Mouse (Mus musculus): ENCODE results near the gene Srgap1. TPM values are rescaled to one million over a fixed set of nuclear protein-coding genes. Genes with fewer than 3 reads are reported as not detected.

The Srgap1 gene
- total RNA-seq (2021): 10 to 100 TPM; 70.8 to 73.6 TPM

- intact Hi-C loops (cut with DNase I): loop anchor here (5.0 kb wide), 2 partner anchors 210 to 285 kb away; no protein-coding TSS in a partner anchor
Measured at GRCm38 (mm10) chr10:122046904-122047726, at the start of gene Srgap1. TSS of gene Srgap1 (minus strand) at chr10:122047315.

DNA sequence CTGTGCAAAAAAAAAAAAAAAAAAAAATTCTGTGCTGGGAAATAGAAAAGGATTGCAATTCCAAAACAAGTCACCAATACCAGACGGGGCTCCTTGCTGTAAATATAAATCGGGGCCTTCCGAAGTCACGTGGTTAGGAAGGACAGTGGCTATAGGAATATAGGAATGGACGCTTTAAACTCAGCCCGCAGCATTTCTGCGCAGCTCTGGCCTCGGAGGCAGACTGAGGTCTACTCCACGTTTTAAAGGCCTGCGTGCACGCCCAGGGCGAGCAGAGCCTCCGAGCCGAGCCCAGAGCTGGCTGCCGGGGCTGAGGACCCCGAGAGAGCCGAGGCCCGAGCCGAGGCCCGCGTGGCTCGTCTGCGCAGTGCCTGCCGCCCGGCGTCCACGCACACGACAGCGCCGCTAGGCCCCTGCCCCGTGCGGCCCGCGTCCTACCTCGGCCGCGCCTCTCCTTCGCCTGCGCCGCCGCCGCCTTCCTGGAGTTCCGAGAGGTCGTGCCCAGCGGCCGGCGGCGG is 49.4 kb upstream of the Srgap1 start:
- DNase-seq: no peak
- intact Hi-C loops (cut with DNase I): no loop called here

More at GRCm38 (mm10) chr10:122046904-122047726, at the start of gene Srgap1:
- peak; percentile 56 for DNase-seq

- intact Hi-C loops (cut with DNase I): no loop called here
- DNase-seq: no peak
Measured at GRCm38 (mm10) chr10:122090472-122090871, 43.4 kb upstream of the Srgap1 start.

DNA sequence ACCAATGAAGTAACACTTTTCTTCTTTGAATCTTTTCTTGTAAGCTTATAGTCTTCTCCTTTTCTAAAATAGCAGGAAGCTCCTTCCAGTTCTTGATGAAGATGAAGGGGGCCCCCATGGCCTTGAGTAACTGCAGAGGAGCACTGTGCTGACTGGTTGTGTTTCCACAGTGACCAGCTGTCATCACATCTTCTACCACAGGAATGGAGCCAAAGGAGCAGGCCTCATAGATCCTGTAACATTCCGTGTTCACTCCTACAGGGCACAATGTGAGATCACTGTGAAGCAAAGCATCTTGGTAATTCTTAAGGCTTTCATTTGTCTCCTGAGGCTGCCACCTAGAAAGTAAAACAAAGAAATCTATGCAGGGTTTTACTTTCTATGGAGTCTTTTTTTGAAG is 34.2 kb upstream of the Srgap1 start:
- intact Hi-C loops (cut with DNase I): no loop called here
- no peak for DNase-seq

GRCm38 (mm10) chr10:122069153-122069552 is 22.0 kb upstream of the Srgap1 start:
- DNase-seq: no peak
- intact Hi-C loops (cut with DNase I): no loop called here

- intact Hi-C loops (cut with DNase I): loop anchor here (2.0 kb wide), 1 partner anchor 415 kb away; the partner anchor contains the start of gene D930020B18Rik
- DNase-seq: no peak
Measured at GRCm38 (mm10) chr10:122055826-122056225, 8.7 kb upstream of the Srgap1 start.

DNA sequence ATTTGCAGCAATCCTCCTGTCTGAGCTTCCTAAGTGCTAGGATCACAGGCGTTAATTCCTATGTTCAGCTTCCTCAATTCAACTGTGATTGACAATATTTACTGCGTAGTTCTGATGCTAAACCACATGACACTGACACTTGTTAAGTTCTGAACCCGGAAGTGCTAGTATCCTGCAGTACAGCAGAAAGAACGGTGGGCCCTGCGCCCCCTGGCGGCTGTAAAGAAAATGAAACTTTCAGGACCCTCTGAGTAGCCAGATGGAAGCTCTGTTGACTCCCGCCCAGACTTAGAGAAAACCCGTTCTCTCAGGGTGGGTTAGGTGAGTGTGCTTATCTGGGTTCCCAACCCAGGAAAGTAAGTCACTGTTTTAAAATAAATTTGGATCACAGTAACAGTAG is 7.4 kb upstream of the Srgap1 start:
- intact Hi-C loops (cut with DNase I): loop anchor here (2.0 to 5.0 kb wide), 3 partner anchors 352 to 427 kb away; partner anchors contain the start of genes D930020B18Rik and Xpot
- DNase-seq: peak; percentile 70

- DNase-seq: peak; percentile 83
- intact Hi-C loops (cut with DNase I): loop anchor here (5.0 kb wide), 2 partner anchors 350 to 425 kb away; partner anchors contain the start of gene Xpot
Measured at GRCm38 (mm10) chr10:122051831-122052230, 4.7 kb upstream of the Srgap1 start.

DNA sequence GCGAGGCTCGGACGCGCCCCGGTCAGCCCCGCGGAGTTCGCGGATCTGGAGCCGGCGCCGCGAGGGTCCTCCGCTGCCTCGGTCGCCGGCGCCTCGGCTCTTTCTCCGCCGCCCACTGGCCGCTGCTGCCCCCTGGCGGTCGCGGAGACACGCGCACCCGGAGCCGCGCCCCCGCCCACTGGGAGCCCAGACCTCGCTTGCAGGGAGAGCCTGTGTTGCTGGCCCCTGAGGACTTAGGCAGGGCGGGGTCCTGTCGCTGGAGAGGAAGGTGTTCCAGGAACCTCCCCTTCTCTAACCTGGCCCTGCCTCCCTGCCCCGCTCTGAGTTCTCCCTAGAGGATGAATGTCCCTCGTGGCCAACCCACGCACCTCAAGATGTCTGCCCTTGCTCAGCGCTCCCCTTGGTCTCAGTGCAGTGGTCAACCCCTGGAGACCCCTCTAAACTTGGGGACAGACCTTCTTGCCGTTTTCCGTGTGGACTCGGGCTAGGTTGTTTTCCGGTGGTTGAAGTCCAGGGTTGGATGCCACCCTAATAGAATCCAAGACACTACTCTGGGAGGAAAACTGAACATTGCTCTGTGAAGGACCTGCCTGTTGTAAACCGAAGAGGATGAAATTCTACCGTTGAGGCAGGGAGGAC is 731 bp upstream of the Srgap1 start:
- peak; percentile 87 for DNase-seq
- intact Hi-C loops (cut with DNase I): loop anchor here (5.0 kb wide), 2 partner anchors 211 to 286 kb away; no protein-coding TSS in a partner anchor

GRCm38 (mm10) chr10:122046511-122046903 is 608 bp downstream of the Srgap1 start:
- intact Hi-C loops (cut with DNase I): loop anchor here (5.0 kb wide), 2 partner anchors 209 to 284 kb away; no protein-coding TSS in a partner anchor
- DNase-seq: no peak

DNA sequence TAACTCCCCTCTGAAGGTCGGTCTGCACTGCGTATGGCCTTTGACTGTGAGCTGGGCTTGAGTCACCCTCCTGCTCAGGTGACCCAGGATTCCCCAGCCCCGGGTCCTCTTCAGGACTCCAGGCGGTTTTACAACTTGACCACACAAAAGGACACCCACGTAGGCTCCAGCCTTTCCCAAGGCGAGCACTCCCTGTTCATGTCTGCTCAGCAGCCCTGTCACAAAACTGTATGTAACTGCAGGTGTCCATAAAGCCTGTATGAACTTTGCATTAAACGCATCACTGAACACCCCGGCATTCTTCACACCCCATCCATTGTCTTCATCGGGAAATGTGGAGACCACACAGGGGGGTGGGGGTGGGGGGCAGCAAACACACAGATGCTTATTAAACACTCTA is 1.2 kb downstream of the Srgap1 start:
- DNase-seq: no peak
- intact Hi-C loops (cut with DNase I): loop anchor here (5.0 kb wide), 2 partner anchors 209 to 284 kb away; no protein-coding TSS in a partner anchor

GRCm38 (mm10) chr10:122044926-122045325 is 2.2 kb downstream of the Srgap1 start:
- intact Hi-C loops (cut with DNase I): loop anchor here (5.0 kb wide), 2 partner anchors 208 to 283 kb away; no protein-coding TSS in a partner anchor
- no peak for DNase-seq

- DNase-seq: no peak
- intact Hi-C loops (cut with DNase I): no loop called here
Measured at GRCm38 (mm10) chr10:122040372-122040771, 6.7 kb downstream of the Srgap1 start.

GRCm38 (mm10) chr10:122039566-122039965 is 7.5 kb downstream of the Srgap1 start:
- intact Hi-C loops (cut with DNase I): no loop called here
- DNase-seq: no peak

DNA sequence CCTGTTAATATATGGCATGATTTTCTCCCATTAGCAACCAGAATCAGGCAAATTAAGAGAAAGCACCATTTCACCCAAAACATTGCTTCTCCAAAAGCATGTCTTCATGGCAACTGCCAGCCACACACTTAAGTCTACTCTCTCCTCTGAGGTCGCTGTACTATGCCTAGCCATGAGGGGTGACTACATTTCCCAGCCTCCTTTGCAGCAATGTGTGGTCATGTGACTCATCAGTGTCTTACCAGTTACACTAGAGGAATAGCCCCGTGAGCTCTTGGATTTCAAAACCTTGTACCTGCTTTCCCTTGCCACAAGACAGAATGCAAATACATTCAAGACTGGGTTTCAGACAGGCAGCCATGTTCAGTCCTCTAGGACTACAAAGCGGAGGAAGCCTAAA is 8.6 kb downstream of the Srgap1 start:
- no peak for DNase-seq
- intact Hi-C loops (cut with DNase I): no loop called here

GRCm38 (mm10) chr10:122033271-122033670 is 13.8 kb downstream of the Srgap1 start:
- intact Hi-C loops (cut with DNase I): no loop called here
- DNase-seq: no peak

DNA sequence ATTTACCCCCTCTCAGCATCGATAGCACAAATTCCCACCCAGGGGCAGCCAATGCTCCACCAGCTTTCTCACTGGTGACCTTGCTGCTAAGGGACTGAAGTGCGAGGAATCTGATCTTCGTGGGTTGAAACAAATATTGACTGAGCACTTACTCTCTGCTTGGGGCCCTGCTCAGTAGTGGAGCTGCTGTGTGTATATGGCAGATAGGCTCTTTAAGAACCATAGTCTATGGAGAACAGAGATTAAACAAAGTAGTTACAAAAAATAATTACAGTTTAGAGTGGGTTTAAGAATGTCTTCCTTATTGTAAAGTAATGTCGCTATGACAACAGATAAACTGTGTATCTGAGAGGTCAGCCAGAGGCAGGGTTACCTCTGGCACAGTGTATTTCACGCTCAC is 16.7 kb downstream of the Srgap1 start:
- DNase-seq: no peak
- intact Hi-C loops (cut with DNase I): no loop called here

DNA sequence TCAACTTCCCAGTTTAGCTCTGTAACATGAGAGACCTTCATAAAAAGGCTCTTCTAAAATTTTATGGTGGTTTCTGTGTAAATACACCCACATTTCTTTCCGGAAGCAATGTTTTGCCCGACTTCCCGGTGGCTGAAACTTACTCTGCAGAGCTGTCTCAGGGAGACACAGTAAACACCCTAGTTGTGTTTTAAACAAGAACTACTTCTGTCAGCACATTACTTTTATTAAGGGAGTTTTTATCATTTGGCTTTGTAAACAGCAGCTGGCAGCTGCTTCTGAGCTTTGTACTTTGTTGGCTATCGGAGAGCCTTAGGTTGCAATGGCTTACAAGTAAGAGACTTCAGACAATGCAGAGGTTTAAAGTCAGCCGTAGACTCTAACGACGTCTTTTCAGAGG is 17.4 kb downstream of the Srgap1 start:
- no peak for DNase-seq
- intact Hi-C loops (cut with DNase I): no loop called here

- intact Hi-C loops (cut with DNase I): no loop called here
- no peak for DNase-seq
Measured at GRCm38 (mm10) chr10:122025198-122025597, 21.9 kb downstream of the Srgap1 start.

GRCm38 (mm10) chr10:122020906-122021305 is 26.2 kb downstream of the Srgap1 start:
- no peak for DNase-seq
- intact Hi-C loops (cut with DNase I): no loop called here

- intact Hi-C loops (cut with DNase I): no loop called here
- DNase-seq: no peak
Measured at GRCm38 (mm10) chr10:122020255-122020654, 26.9 kb downstream of the Srgap1 start.
